Mouse (Mus musculus) left cerebral cortex, postnatal 36 days (tissue): Measurements from ENCODE around the gene Tmem170b. TPM values are rescaled to one million over a fixed set of nuclear protein-coding genes. Genes with fewer than 3 reads are reported as not detected.

Source experiments
- DNase-seq, 2 experiments: peaks; one replicate each; pipeline ENCODE4 v3.0.0; 2021 to 2022; ENCODE audit warnings: low spot score in 2 of 2, mixed read lengths in 1 of 2
- intact Hi-C: fragments of 180-260 bp; cut with DNase I; formaldehyde crosslinking; loops from one replicate; pipeline ENCODE4 v1.15.1; 2025
- total RNA-seq, 2 experiments: library from RNA; stranded (reverse); gene quantifications; 2 replicates each; pipeline ENCODE4 v1.2.3; 2021

Tmem170b gene
- total RNA-seq = 10 to 100 TPM; 84.3 to 86.1 TPM

GRCm38 (mm10) chr13:41605099-41606010 lies at the start of gene Tmem170b:
Gene Tmem170b (plus strand): TSS chr13:41605907.
- peak; percentile 96 to 98 for DNase-seq
- intact Hi-C loops = no loop called here

- intact Hi-C loops = no loop called here
Observed at GRCm38 (mm10) chr13:41561024-41561423, 44.7 kb upstream of the Tmem170b start.

GRCm38 (mm10) chr13:41568421-41568820 lies 37.3 kb upstream of the Tmem170b start:
- no peak for DNase-seq
- intact Hi-C loops = no loop called here

More at GRCm38 (mm10) chr13:41561024-41561423, 44.7 kb upstream of the Tmem170b start:
- no peak for DNase-seq

- DNase-seq = no peak
Observed at GRCm38 (mm10) chr13:41568926-41569325, 36.8 kb upstream of the Tmem170b start.

DNA sequence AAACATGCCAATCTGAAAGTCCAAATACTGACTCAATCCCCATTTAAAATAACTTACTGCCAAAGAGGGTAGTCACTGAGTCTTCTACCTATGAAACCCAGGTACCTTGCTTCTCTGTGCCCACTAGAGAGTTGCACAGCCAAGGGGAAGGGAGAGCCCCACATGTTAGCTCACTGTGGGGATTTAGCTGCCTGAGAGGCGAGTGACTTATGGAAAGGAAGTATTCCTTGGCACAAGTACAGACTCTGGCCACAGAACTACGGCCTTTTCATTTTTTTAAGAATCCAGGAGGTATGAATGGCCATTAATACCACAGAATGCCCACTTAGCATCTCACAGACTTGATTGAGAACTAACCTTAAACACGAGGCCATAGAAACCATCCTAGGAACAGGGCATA lies 35.9 kb upstream of the Tmem170b start:
- intact Hi-C loops = loop anchor here (5.0 to 10.0 kb wide), 2 partner anchors 267 to 425 kb away; no protein-coding TSS in a partner anchor
- DNase-seq = no peak

More at GRCm38 (mm10) chr13:41568926-41569325, 36.8 kb upstream of the Tmem170b start:
- intact Hi-C loops = no loop called here

- DNase-seq = peak; percentile 42 to 76
- intact Hi-C loops = loop anchor here (1.0 to 10.0 kb wide), 3 partner anchors 269 to 427 kb away; no protein-coding TSS in a partner anchor
Observed at GRCm38 (mm10) chr13:41571368-41572350, 34.0 kb upstream of the Tmem170b start.

GRCm38 (mm10) chr13:41572351-41572735 lies 33.4 kb upstream of the Tmem170b start:
- intact Hi-C loops = loop anchor here (1.0 to 10.0 kb wide), 3 partner anchors 270 to 428 kb away; no protein-coding TSS in a partner anchor
- no peak for DNase-seq

- intact Hi-C loops = loop anchor here (5.0 to 10.0 kb wide), 2 partner anchors 271 to 428 kb away; no protein-coding TSS in a partner anchor
- no peak for DNase-seq
Observed at GRCm38 (mm10) chr13:41573126-41573846, 32.4 kb upstream of the Tmem170b start.

- intact Hi-C loops = no loop called here
- no peak for DNase-seq
Observed at GRCm38 (mm10) chr13:41581058-41581457, 24.6 kb upstream of the Tmem170b start.

DNA sequence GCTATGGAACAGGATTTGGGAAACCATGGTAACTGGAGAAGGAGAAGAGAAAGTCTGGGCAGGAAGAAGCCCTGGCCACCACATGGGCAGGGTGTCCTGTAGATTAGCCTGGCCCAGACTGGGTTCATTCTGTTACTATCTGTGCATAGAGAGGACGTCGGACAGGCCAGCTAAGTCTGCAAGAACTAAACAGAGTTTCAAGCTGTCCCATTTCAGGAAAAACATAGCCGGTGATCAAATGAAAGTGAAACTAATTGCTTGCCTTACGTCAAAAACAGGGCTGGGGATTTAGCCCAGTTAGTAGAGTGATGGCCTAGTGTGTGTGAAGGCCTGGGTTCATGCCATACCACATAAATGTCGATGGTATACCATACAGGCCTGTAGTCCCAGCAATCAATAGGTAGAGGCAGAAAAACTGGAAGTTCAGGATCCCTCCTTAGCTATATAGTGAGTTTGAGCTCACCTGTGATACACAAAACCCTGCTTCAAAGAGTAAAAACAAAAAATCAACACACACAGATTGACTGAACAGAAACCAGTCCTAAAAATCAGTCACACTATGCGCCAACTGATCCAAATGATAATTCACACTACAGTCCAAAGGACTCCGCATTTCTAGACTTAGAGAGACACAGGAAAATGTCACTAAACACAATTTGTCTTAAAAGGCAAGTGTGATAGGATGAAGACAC lies 21.9 kb upstream of the Tmem170b start:
- no peak for DNase-seq
- intact Hi-C loops = loop anchor here (2.0 kb wide), 1 partner anchor 51 kb away; no protein-coding TSS in a partner anchor

GRCm38 (mm10) chr13:41584358-41584680 lies 21.4 kb upstream of the Tmem170b start:
- no peak for DNase-seq
- intact Hi-C loops = no loop called here

DNA sequence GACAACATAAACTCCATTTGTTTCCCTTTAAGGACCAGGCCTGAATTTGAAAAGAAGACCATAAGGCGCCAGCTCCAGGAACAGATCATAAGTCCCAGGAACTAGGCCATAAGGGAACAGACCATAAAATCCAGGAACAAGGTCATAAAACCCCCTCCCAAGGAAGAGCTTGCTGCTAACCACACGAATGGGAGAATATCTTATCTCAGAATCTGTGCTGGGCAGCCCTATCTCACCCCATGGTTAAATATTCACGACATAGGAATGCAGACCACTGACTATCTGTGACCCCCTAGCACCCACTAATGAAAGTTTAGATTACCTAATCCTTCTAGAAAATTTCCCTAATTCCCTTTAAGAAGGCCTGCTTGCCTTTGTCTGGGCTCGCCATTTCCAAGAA lies 20.8 kb upstream of the Tmem170b start:
- intact Hi-C loops = no loop called here
- no peak for DNase-seq

DNA sequence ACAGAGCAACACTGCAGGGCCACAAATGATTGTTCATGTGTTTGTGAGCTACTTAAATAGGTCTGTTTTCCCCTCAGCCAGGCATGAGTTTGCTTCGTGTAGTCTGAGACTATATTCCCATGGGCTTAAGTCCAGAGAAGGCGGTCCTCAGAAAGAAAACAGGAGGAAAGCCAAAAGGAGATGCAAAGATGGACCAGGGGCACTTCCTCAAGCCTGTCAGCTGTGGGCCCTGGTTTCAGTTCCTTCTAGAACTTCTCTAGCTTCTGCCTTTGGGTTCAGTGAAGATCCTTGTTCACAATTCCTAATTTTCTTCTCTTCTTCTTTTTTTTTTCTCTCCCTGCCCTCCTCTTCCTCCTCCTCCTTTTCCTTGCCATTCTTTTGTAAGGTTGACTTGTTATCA lies 9.0 kb upstream of the Tmem170b start:
- intact Hi-C loops = no loop called here
- no peak for DNase-seq

GRCm38 (mm10) chr13:41599977-41600376 lies 5.7 kb upstream of the Tmem170b start:
- intact Hi-C loops = no loop called here

DNA sequence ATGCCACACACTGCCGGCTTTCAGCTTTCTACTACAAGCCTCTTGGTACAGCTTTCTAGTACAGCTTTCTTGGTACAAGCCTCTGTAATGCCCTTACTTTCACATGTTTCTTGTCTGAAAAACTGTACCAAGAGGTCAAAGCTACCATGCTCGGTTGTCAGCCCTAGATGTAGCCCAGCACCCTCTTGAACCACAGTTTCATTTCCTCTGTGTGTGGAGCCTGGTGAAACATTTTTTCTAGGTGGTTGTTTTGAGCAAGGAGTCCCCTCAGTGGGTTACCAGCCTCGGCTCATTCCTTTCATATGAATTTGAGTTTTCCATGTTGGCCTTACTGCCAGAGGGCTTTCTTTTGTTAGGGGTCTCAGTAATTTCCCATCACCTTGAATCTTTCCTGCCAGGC lies 4.7 kb upstream of the Tmem170b start:
- DNase-seq = no peak
- intact Hi-C loops = no loop called here

More at GRCm38 (mm10) chr13:41599977-41600376, 5.7 kb upstream of the Tmem170b start:
- DNase-seq = no peak

- DNase-seq = no peak
- intact Hi-C loops = no loop called here
Observed at GRCm38 (mm10) chr13:41603921-41604466, 1.7 kb upstream of the Tmem170b start.

DNA sequence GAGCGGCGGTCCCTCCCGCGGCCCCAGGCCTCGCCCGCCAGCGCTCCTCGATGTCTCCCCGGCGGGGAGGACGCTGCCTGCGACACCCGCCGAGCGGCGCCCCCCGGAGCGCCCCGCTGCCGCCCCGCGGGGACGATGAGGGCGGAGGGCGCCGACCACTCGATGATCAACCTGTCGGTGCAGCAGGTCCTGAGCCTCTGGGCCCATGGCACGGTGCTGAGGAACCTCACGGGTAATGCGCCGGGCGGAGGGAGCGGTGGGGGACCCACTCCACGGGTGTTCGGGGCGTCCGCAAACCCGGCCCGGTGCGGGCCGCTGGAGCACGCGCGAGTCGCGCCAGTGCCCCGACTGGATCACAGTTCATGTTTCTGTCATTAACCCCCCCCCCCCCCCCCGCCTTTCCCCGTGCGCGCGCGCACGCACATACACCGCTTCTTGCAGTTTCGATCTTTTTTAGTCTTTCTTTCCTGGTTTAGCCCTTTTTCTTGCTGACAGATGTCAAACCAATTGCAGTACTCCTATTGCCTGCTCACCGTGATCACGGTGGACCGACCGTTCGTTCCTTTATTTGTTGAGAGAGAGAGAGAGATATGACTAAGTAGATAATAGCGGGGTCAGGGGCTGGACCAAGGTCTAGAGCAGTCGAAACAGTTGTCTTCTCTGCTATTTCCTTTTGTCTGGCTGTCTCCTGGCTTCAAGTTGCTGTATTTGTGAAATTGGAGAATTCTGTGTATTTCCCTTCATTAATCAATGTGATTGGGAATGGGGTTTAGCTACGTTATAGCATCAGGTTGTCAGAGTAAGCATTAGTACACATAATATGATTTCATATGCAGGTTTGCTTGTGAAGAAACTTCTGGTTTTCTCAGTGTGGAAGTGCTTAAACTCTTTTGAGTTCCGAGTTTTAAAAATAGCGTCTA lies 634 bp downstream of the Tmem170b start:
- DNase-seq = peak in 1 of 2 experiments; percentile 63
- intact Hi-C loops = no loop called here
